Mouse (Mus musculus): ENCODE measurements around the gene Zbtb25. TPM values are rescaled to one million over a fixed set of nuclear protein-coding genes. Genes with fewer than 3 reads are reported as not detected.
A peak's percentile ranks its signal among the peaks of the same experiment; 100 is the strongest.

Gene Zbtb25
- total RNA-seq, 2 experiments from 2014 or later: 20.2 to 21.4 TPM

- no peak for DNase-seq (ENCODE audit: extremely low spot score in 1 of 2, low spot score in 1 of 2)
Measured at GRCm38 (mm10) chr12:76377726-76378125, 8.3 kb upstream of the Zbtb25 start.

GRCm38 (mm10) chr12:76377059-76377458, 7.7 kb upstream of the Zbtb25 start:
- no peak for DNase-seq (ENCODE audit: extremely low spot score in 1 of 2, low spot score in 1 of 2)

- DNase-seq (ENCODE audit: extremely low spot score in 1 of 2, low spot score in 1 of 2): no peak
Measured at GRCm38 (mm10) chr12:76376649-76377048, 7.2 kb upstream of the Zbtb25 start.

- no peak for DNase-seq (ENCODE audit: extremely low spot score in 1 of 2, low spot score in 1 of 2)
Measured at GRCm38 (mm10) chr12:76375506-76375905, 6.1 kb upstream of the Zbtb25 start.

GRCm38 (mm10) chr12:76374911-76375310, 5.5 kb upstream of the Zbtb25 start:
- no peak for DNase-seq (ENCODE audit: extremely low spot score in 1 of 2, low spot score in 1 of 2)

- DNase-seq (ENCODE audit: extremely low spot score in 1 of 2, low spot score in 1 of 2): no peak
Measured at GRCm38 (mm10) chr12:76373991-76374390, 4.6 kb upstream of the Zbtb25 start.

- DNase-seq (ENCODE audit: extremely low spot score in 1 of 2, low spot score in 1 of 2): no peak
Measured at GRCm38 (mm10) chr12:76372881-76373818, 3.7 kb upstream of the Zbtb25 start.

GRCm38 (mm10) chr12:76372046-76372445, 2.6 kb upstream of the Zbtb25 start:
- no peak for DNase-seq (ENCODE audit: extremely low spot score in 1 of 2, low spot score in 1 of 2)

GRCm38 (mm10) chr12:76370831-76371571, 1.6 kb upstream of the Zbtb25 start:
- DNase-seq (ENCODE audit: extremely low spot score in 1 of 2, low spot score in 1 of 2): peak; percentile 44

- peak; percentile 62 to 79 for DNase-seq (ENCODE audit: extremely low spot score in 1 of 2, low spot score in 1 of 2)
Measured at GRCm38 (mm10) chr12:76369978-76370830, 802 bp upstream of the Zbtb25 start, which contains the start of gene Zbtb1. TSS of gene Zbtb1 (plus strand) at chr12:76370266.

- peak in 1 of 2 experiments; percentile 42 for DNase-seq (ENCODE audit: extremely low spot score in 1 of 2, low spot score in 1 of 2)
Measured at GRCm38 (mm10) chr12:76368790-76369205, 604 bp downstream of the Zbtb25 start.

GRCm38 (mm10) chr12:76368201-76368789, 1.1 kb downstream of the Zbtb25 start:
- no peak for DNase-seq (ENCODE audit: extremely low spot score in 1 of 2, low spot score in 1 of 2)

- DNase-seq (ENCODE audit: extremely low spot score in 1 of 2, low spot score in 1 of 2): no peak
Measured at GRCm38 (mm10) chr12:76367096-76367995, 2.1 kb downstream of the Zbtb25 start.

- DNase-seq (ENCODE audit: extremely low spot score in 1 of 2, low spot score in 1 of 2): no peak
Measured at GRCm38 (mm10) chr12:76366276-76366675, 3.1 kb downstream of the Zbtb25 start.

- DNase-seq (ENCODE audit: extremely low spot score in 1 of 2, low spot score in 1 of 2): no peak
Measured at GRCm38 (mm10) chr12:76362303-76362676, 7.1 kb downstream of the Zbtb25 start.

GRCm38 (mm10) chr12:76361405-76362302, 7.7 kb downstream of the Zbtb25 start:
- no peak for DNase-seq (ENCODE audit: extremely low spot score in 1 of 2, low spot score in 1 of 2)

GRCm38 (mm10) chr12:76360868-76361267, 8.5 kb downstream of the Zbtb25 start:
- DNase-seq (ENCODE audit: extremely low spot score in 1 of 2, low spot score in 1 of 2): no peak

- DNase-seq (ENCODE audit: extremely low spot score in 1 of 2, low spot score in 1 of 2): no peak
Measured at GRCm38 (mm10) chr12:76349680-76350220, 19.7 kb downstream of the Zbtb25 start.

Data from layer of hippocampus, postnatal 25 days (tissue).